Mouse (Mus musculus): ENCODE measurements around the gene Kbtbd8.

GRCm38 (mm10) chr6:95151563-95151962 lies 34.5 kb downstream of the Kbtbd8 start:
- TF ChIP-seq CTCF (IDR thresholded peaks at IDR 0.05; ENCODE audit: control insufficient read depth, insufficient read depth, insufficient replicate concordance, low read depth, low read length) (no peak), POLR2A (IDR thresholded peaks at IDR 0.05; ENCODE audit: control insufficient read depth, low read depth, low read length) (no peak)
